Mouse (Mus musculus): ENCODE data around the gene Chrm3.

- TF ChIP-seq CTCF (IDR thresholded peaks at IDR 0.05; ENCODE audit: control insufficient read depth, insufficient read depth, insufficient read length), result no peak
- TF ChIP-seq MYOG (IDR thresholded peaks at IDR 0.05; ENCODE audit: control insufficient read depth, extremely low read depth, insufficient read length), result no peak
- no peak for TF ChIP-seq MAX (IDR thresholded peaks at IDR 0.05)
- no peak for TF ChIP-seq CEBPB (IDR thresholded peaks at IDR 0.05; ENCODE audit: low read depth)
- no peak for TF ChIP-seq USF1 (IDR thresholded peaks at IDR 0.05; ENCODE audit: low read depth)
- no peak for TF ChIP-seq MYOD1 (IDR thresholded peaks at IDR 0.05; ENCODE audit: control insufficient read depth, insufficient read length, low read depth)
Observed at GRCm38 (mm10) chr13:9887261-9887660, 473.4 kb downstream of the Chrm3 start.
